Mouse (Mus musculus) G1E (cell line): ENCODE results near the gene Ran.

Source experiments
- CTCF ChIP-seq: IDR thresholded peaks from 2 replicates; pipeline ENCODE4 v1.5.1; 2012; ENCODE audit warnings: low read depth, low read length, inconsistent platforms, mixed read lengths
- GATA1 ChIP-seq: IDR thresholded peaks from 2 replicates; pipeline ENCODE4 v1.6.1; 2012; ENCODE audit warnings: borderline replicate concordance, low read length, inconsistent platforms, mixed read lengths
- GATA2 ChIP-seq: IDR thresholded peaks from 2 replicates; pipeline ENCODE4 v1.6.1; 2012; ENCODE audit warnings: low read depth, low read length, inconsistent platforms, borderline replicate concordance
- TAL1 ChIP-seq: conservative IDR thresholded peaks from 2 replicates; pipeline ENCODE4 v1.6.1; 2012; ENCODE audit warnings: low read depth, low read length, inconsistent platforms, mixed read lengths

DNA sequence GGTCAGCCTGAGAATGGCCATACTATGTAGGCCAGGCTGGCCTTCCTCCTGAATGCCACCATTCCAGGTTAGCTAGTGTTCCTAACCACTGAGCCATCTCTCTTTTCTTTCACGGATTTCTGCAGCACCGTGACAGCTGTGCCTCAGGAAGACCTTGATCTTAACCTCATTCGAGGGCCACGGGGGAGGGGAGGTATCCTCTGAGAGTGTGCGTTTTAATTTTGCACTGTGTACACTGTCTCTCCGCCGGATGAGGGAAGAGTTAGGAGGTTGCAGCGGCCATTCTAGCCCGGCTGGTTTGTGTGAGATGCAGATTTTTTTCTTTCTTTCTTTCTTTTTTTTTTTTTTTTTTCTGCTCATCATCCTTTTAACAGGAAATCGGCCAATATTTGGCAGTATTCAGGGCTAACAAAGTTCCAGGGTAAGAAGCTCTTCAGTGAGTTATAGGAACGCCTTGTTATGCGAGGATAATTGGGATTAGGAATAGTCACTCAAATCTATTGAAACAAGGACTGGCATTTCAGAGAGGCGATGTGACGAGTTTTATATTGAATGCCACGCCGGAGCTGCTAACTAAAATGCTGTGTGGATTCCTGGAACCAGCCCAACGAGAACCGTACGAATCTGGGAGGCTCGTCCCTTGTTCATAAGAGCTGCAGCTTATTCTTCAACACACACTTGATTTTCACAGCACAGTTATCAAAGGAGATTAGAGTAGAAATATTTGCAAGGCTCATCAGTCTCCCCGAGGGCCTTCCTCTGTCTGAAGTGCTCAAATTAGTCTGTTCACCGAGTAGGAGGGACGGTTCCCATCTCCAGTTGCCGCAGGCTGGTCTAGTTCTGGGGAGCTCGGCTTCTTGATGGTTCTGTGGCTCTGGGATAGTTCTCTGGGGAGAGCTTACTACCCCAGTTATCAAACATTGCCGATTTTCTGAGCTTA is 26.0 kb downstream of the Ran start:
- TF ChIP-seq TAL1: no peak
- no peak for TF ChIP-seq CTCF
- TF ChIP-seq GATA1: no peak
- TF ChIP-seq GATA2: no peak
